Mouse (Mus musculus) gastrocnemius, postnatal 14 days (tissue): ENCODE measurements around the gene Mrps18b. TPM values are rescaled to one million over a fixed set of nuclear protein-coding genes. Genes with fewer than 3 reads are reported as not detected.
A peak's percentile ranks its signal among the peaks of the same experiment; 100 is the strongest.
"Not testable (repeated sequence)": the region's sequence is repeated elsewhere in the genome, so short reads cannot be mapped to it uniquely, and the experiment has no call there.

ENCODE experiments used
- DNase-seq: peaks from one replicate; pipeline ENCODE4 v3.0.0; 2021; ENCODE audit warnings: mixed read lengths
- intact Hi-C: fragments of 180-260 bp; cut with DNase I; formaldehyde crosslinking; loops from one replicate; pipeline ENCODE4 v1.15.1; 2025; ENCODE audit warnings: low total_unique reads
- long read RNA-seq, 2 experiments: library from polyadenylated mRNA; stranded (forward); transcript quantifications; one replicate each; pipeline ENCODE4 v2.0.0; 2021
- total RNA-seq, 2 experiments: library from RNA; stranded (reverse); gene quantifications; 2 replicates each; pipeline ENCODE4 v1.2.3; 2021

Mrps18b gene
- 10 to 100 TPM; 51.6 to 51.9 TPM for total RNA-seq
- long read RNA-seq, experiment 1, transcript Mrps18b-201 (7 exons, 1,079 nt) = major isoform, 41 of 42 reads
- long read RNA-seq, experiment 1, partial matches to known transcripts = 0 of 42 reads
- long read RNA-seq, experiment 1, other reads (novel, unspliced or antisense) = 1 of 42 reads
- long read RNA-seq, experiment 2, transcript Mrps18b-201 (7 exons, 1,079 nt) = major isoform, 35 of 40 reads
- long read RNA-seq, experiment 2, partial matches to known transcripts = 1 of 40 reads
- long read RNA-seq, experiment 2, other reads (novel, unspliced or antisense) = 4 of 40 reads

DNA sequence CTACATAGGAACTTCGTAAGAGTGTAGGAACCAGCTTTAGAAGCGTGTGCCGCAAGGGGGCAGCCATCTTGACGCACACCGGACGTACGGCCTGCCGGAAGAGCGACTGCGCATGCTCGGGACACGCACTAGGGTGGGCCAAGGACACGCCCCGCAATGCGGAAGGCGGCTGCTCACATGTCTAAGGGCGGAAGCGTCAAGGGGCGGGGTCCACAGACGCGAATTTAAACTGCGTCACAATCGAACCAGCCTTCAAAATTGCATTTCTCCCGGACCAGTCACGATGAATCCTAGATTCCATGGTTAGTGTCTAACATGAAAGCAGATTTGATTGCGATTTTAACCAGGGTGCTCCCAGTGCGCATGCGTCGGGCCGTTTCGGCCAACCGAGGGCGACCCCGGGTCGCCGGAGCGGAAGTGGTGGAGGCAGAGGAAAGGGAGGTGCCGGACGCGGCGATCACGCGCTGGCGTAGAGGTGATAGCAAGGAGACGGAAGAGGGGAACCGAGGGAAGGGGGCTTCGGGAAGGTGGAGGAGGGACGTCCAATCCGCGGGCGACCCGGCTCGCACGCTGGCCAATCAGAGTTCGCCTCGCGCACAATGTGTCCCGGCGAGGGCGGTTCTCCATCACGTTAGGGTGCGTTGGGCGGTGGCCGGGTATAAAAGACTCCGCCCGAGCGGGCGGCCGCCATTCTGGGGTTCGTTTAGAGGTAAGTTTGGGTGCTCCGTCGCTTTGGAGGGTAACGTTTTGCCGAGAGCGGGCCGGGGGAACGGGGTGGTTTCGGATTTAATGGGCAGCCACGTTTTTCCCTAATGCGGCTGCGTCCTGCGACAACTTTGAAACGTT, at the start of gene Mrps18b, which contains the start of gene Ppp1r10:
Gene Mrps18b (minus strand): TSS at position 93 of the 846 bp plus-strand sequence.
Gene Ppp1r10 (plus strand): TSS at position 138 of the 846 bp plus-strand sequence.
- intact Hi-C loops = no loop called here
- DNase-seq = peak; percentile 99

DNA sequence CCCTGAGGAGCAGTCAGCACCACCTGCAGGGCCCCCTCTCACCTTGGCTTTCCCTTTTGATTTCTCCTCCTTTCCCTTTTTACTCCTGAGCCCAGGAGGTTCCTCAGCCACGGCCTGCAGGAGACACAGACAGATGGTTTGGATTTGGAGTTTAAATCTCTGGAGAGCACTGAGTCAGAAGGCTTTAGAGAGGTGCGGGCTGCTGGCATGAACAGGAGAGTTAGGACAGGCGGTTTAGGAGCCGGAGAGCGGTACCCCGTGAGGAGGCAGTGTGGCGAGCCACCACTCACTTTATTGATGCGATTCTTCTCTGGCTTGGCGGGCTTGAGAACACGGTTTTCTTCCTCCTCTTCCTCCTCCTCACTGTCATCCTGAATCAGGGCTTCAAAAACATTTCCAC, 47.1 kb upstream of the Mrps18b start:
- DNase-seq = no peak
- intact Hi-C loops = no loop called here

GRCm38 (mm10) chr17:35958533-35959223, 42.5 kb upstream of the Mrps18b start:
- DNase-seq = no peak
- intact Hi-C loops = no loop called here

GRCm38 (mm10) chr17:35954665-35955064, 38.5 kb upstream of the Mrps18b start:
- DNase-seq = no peak
- intact Hi-C loops = no loop called here

DNA sequence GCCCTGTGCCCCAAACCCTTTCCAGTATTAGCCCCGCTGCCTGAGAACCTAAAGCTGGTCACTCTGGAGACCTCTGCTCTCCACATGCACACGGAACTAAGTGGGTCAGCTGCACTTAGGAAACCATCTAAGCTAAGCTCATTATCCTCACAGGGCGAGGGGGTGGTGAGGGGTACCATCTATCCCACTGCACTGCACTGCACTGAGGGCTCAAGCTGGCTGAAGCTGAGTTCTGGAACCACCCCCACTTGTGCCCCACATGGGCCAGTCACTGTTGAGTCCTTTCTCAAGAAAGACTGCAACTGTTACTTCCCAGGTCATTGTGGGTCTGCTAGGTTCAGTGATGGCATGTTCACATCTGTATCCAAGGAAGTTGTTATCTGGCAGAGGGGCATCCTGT, 36.4 kb upstream of the Mrps18b start:
- DNase-seq, intact Hi-C loops: not testable (repeated sequence)

- DNase-seq, intact Hi-C loops: not testable (repeated sequence)
Measured at GRCm38 (mm10) chr17:35950946-35951345, 34.8 kb upstream of the Mrps18b start.

DNA sequence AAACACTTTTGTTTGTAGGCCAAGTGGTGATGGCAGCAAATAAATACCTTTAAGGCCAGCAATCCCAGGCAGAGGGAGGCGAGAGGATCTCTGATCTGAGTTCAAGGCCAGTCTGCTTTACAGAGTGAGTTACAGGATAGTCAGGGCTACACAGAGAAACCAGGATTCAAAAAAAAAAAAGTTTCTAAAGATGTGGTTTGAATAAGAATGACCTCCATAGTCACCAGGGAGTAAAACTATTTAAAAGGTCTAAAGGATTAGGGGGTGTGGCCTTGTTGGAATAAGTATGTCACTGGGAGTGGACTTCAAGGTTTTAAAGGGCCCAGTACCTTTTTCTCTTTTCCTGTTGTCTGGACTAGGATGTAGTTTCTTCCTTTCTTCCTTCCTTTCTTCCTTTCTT, 23.8 kb upstream of the Mrps18b start:
- intact Hi-C loops = loop anchor here (2.0 kb wide), 1 partner anchor 53 kb away; no protein-coding TSS in a partner anchor
- no peak for DNase-seq

DNA sequence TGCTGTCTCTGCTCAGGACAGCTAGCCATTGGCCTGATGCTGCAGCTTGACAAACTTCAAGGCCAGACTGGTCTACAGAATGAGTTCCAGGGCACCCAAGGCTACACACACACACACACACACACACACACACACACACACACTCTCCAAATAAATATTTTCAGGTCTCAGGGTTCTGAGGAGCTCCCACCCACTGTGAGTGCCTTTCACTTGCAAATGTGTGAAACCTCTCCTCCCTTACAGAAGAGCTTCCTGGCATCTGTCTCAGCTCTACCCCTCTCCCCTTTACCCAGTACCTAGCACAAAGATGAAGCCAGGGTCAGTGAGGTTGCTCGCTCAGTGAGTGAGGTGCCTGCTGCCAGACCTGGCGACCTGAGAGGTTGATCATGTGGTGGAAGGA, 22.9 kb upstream of the Mrps18b start:
- intact Hi-C loops = loop anchor here (2.0 kb wide), 1 partner anchor 54 kb away; no protein-coding TSS in a partner anchor
- DNase-seq = no peak

DNA sequence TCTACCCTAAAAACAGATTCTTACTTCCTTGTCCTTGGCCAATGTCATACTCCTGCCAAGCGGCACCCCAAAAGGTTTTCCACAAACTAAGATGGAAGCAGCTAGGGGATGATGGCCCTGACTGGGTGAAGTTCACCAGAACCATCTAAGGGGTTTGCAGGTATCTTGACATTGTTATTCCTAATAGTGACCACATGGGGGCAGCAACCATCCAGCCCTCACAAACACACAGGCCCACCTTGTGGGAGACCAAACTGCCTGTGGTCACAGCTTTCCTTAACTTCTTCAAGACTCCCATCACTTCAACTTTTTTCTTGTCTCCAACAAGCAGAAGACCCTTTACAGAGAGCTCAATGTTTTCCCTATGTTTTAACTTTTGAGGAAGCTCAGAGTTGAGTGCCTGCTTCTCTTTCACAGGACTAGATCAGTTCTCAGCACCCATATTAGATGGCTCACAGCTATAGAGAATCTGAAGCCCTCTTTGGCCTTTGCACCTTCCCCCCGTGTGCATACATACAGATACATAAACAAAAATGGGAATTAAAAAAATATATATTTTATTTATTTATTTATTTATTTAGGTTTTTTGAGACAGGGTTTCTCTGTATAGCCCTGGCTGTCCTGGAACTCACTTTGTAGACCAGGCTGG, 21.6 kb upstream of the Mrps18b start:
- DNase-seq = no peak

DNA sequence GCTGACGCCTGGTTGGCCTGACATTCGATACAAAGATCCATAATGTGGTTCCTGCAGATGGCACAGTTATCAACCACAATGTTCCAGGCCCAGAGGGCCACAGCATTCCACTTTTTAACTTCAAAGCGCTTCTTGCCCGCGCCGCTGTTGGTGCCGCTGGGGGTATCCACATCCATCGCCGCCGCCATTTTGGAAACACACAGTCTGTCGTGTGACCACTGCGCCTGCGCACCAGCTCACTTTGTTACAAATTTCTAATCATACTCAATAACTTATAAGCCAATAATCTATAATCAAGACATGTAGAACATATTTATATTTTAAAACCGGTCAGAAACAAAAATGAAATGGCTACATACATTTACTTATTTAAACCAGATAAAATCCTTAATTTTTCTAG, 19.6 kb upstream of the Mrps18b start:
- intact Hi-C loops, DNase-seq: not testable (repeated sequence)

More for the DNA sequence above, 21.6 kb upstream of the Mrps18b start:
- intact Hi-C loops = loop anchor here (2.0 kb wide), 1 partner anchor 55 kb away; no protein-coding TSS in a partner anchor

DNA sequence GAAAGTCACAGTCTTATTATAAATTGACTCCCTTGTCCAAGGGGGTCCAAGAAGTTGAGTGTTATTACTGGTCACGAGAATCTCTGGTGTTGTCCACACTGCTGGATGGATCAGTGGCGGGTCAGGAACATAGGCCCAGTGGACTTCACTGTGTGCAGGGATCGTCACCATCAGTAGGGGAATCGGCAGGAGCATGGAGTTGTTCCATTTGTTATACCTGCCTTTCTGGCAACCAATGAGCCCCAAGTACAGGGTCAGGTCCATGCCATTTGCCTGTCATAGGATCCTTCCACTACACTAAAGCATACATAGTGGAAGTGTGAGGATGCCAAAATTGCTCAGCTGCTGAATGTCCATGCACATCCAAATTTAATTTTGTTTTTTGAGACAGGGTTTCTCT, 16.4 kb upstream of the Mrps18b start:
- intact Hi-C loops = no loop called here
- no peak for DNase-seq

- intact Hi-C loops = no loop called here
- DNase-seq = no peak
Measured at GRCm38 (mm10) chr17:35930627-35931026, 14.4 kb upstream of the Mrps18b start.

- intact Hi-C loops = no loop called here
Measured at GRCm38 (mm10) chr17:35929534-35929933, 13.3 kb upstream of the Mrps18b start.

GRCm38 (mm10) chr17:35927471-35927870, 11.3 kb upstream of the Mrps18b start:
- intact Hi-C loops = no loop called here
- DNase-seq = no peak

More at GRCm38 (mm10) chr17:35929534-35929933, 13.3 kb upstream of the Mrps18b start:
- DNase-seq = no peak

- intact Hi-C loops = no loop called here
- DNase-seq = no peak
Measured at GRCm38 (mm10) chr17:35923281-35923680, 7.1 kb upstream of the Mrps18b start.

GRCm38 (mm10) chr17:35922566-35922965, 6.4 kb upstream of the Mrps18b start:
- intact Hi-C loops = no loop called here
- DNase-seq = no peak

GRCm38 (mm10) chr17:35921710-35922109, 5.5 kb upstream of the Mrps18b start:
- intact Hi-C loops = no loop called here
- DNase-seq = no peak

GRCm38 (mm10) chr17:35920862-35921562, 4.8 kb upstream of the Mrps18b start:
- intact Hi-C loops = no loop called here
- no peak for DNase-seq

GRCm38 (mm10) chr17:35920384-35920783, 4.2 kb upstream of the Mrps18b start:
- DNase-seq = no peak
- intact Hi-C loops = no loop called here
